Mouse (Mus musculus) heart, embryonic 14.5 days (tissue): ENCODE results near the gene Ccdc90b. TPM values are rescaled to one million over a fixed set of nuclear protein-coding genes. Genes with fewer than 3 reads are reported as not detected.

Experiments
- ATAC-seq: fragments of 200-750 bp; cut with Nextera tagmentation; 2 replicates; pipeline ENCODE4 v1.8.0; 2017; ENCODE audit warnings: low read depth, moderate TSS enrichment; ENCODE audit not compliant: insufficient number of reproducible peaks, insufficient read depth, low FRiP score
- H3K27ac ChIP-seq, 2 experiments: fragments of 200-500 bp in 1 of 2; fragments of 300-500 bp in 1 of 2; sonication (generic) in 1 of 2; replicated peaks in 1 of 2; 2 replicates each; pipeline ENCODE4 v1.5.1; 2012 to 2014; ENCODE audit warnings: low read depth in 2 of 2, low read length in 2 of 2, control low read depth in 1 of 2, mild to moderate bottlenecking in 1 of 2, mixed read lengths in 1 of 2; ENCODE audit not compliant: control insufficient read depth in 1 of 2, insufficient read depth in 1 of 2
- H3K27me3 ChIP-seq: fragments of 300-500 bp; sonication (generic); 2 replicates; pipeline ENCODE4 v1.6.1; 2014; ENCODE audit warnings: mild to moderate bottlenecking, low read length, control low read depth; ENCODE audit not compliant: control insufficient read depth, insufficient read depth
- H3K36me3 ChIP-seq: fragments of 300-500 bp; sonication (generic); 2 replicates; pipeline ENCODE4 v1.6.1; 2014; ENCODE audit warnings: mild to moderate bottlenecking, control low read depth, low read length, mixed read lengths; ENCODE audit not compliant: control insufficient read depth, insufficient read depth
- H3K4me1 ChIP-seq, 2 experiments: fragments of 200-500 bp in 1 of 2; fragments of 300-500 bp in 1 of 2; sonication (generic) in 1 of 2; 2 replicates each; pipeline ENCODE4 v1.6.1; 2012 to 2014; ENCODE audit warnings: low read length in 2 of 2, control low read depth in 1 of 2, mixed read lengths in 1 of 2; ENCODE audit not compliant: control insufficient read depth in 2 of 2, insufficient read depth in 2 of 2
- H3K4me2 ChIP-seq: fragments of 300-500 bp; sonication (generic); 2 replicates; pipeline ENCODE4 v1.6.1; 2014; ENCODE audit warnings: mild to moderate bottlenecking, low read length
- H3K4me3 ChIP-seq, 2 experiments: fragments of 200-500 bp in 1 of 2; fragments of 300-500 bp in 1 of 2; sonication (generic) in 1 of 2; 2 replicates each; pipeline ENCODE4 v1.5.1; 2012 to 2014; ENCODE audit warnings: low read length in 2 of 2, mild to moderate bottlenecking in 2 of 2, control low read depth in 1 of 2, low read depth in 1 of 2, moderate library complexity in 1 of 2; ENCODE audit not compliant: control insufficient read depth in 1 of 2, insufficient read depth in 1 of 2
- H3K9ac ChIP-seq: fragments of 300-500 bp; sonication (generic); 2 replicates; pipeline ENCODE4 v1.6.1; 2014; ENCODE audit warnings: mild to moderate bottlenecking, low read length
- H3K9me3 ChIP-seq: fragments of 300-500 bp; sonication (generic); 2 replicates; pipeline ENCODE4 v1.6.1; 2016; ENCODE audit warnings: low read length, control low read depth; ENCODE audit not compliant: control insufficient read depth
- WGBS: fragments of 180-500 bp; shearing (Covaris S2); extraction: QIAGEN DNeasy Blood & Tissue Kit; methylation state at CpG from one replicate; pipeline ENCODE4 v1.1.7; 2014; 5-methylcytosine and 5-hydroxymethylcytosine counted together
- polyA plus RNA-seq: library from polyadenylated mRNA; unstranded; fragments of >200 nt; fragmentation: Nextera tagmentation; extraction: Ambion mirVana; gene quantifications from 2 replicates; pipeline ENCODE4 v1.2.1, GENCODE M21; 2014

Ccdc90b gene
- polyA plus RNA-seq, 1 experiment from 2014 or later: 59.9 TPM

DNA sequence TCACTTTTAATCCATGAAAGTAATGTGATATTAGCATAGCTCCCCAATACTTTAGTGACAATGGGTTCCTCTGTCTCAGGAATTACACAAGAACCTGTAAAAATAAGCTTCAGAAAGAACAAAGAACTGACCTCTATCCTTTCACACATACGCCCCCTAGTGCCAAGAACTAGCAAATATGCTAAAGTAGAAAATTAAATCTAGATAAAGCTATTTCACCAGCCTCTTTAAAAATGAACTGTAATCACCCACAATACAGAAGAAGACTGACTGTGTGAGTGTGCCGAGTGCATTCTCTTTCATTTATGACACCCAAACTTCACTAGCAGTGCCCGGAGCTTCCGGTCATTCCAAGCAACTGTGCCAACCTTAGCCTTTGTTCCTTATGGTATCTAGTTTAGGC lies 10.0 kb upstream of the Ccdc90b start:
- Histone ChIP-seq H3K36me3 (no peaks in the 10 kb centered on the region), H3K27me3 (no peaks in the 10 kb centered on the region), H3K9me3 (no peaks in the 10 kb centered on the region), H3K4me1 (no peaks in the 10 kb centered on the region), H3K4me3 (no peak overlapping the region), H3K27ac (no peak overlapping the region), H3K9ac (no peak overlapping the region), H3K4me2 (no peak overlapping the region)
- 48% methylated on average over 4 of the region's 4 CpGs for WGBS
- ATAC-seq: no peak

- no peak overlapping the region for H3K27ac ChIP-seq
- ATAC-seq: no peak
- 0 out of 2 replicates have a peak, but pooled peaks cover 3% of the 10 kb centered on the region for H3K36me3 ChIP-seq
- peaks cover 0 to 4% of the 10 kb centered on the region in 2 experiments; a peak in 2 of 4 replicates for H3K4me1 ChIP-seq
- no peaks in the 10 kb centered on the region for H3K27me3 ChIP-seq
- WGBS: 85% methylated on average over 2 of the region's 2 CpGs
- no peak overlapping the region for H3K9ac ChIP-seq
- H3K4me2 ChIP-seq: no peak overlapping the region
- H3K4me3 ChIP-seq: no peak overlapping the region
- no peaks in the 10 kb centered on the region for H3K9me3 ChIP-seq
These were observed 2.2 kb upstream of the Ccdc90b start for GRCm38 (mm10) chr7:92558744-92559143.

- 84% methylated on average over 1 of the region's 1 CpGs for WGBS
- no peak overlapping the region for H3K27ac ChIP-seq
- no peaks in the 10 kb centered on the region for H3K9me3 ChIP-seq
- H3K4me2 ChIP-seq: no peak overlapping the region
- H3K4me3 ChIP-seq: no peak overlapping the region
- H3K4me1 ChIP-seq: peaks cover 0 to 4% of the 10 kb centered on the region in 2 experiments; a peak in 2 of 4 replicates
- H3K27me3 ChIP-seq: no peaks in the 10 kb centered on the region
- ATAC-seq: no peak
- H3K9ac ChIP-seq: no peak overlapping the region
- H3K36me3 ChIP-seq: peaks cover 30% of the 10 kb centered on the region
These were observed 5.8 kb downstream of the Ccdc90b start for GRCm38 (mm10) chr7:92566775-92567174.

- H3K4me2 ChIP-seq: no peak overlapping the region
- H3K4me3 ChIP-seq: no peak overlapping the region
- WGBS: 88% methylated on average over 5 of the region's 5 CpGs
- no peaks in the 10 kb centered on the region for H3K27me3 ChIP-seq
- H3K4me1 ChIP-seq: no peaks in the 10 kb centered on the region
- no peak overlapping the region for H3K27ac ChIP-seq
- H3K9ac ChIP-seq: no peak overlapping the region
- H3K9me3 ChIP-seq: no peaks in the 10 kb centered on the region
- no peak for ATAC-seq
- peaks cover 47% of the 10 kb centered on the region for H3K36me3 ChIP-seq
These were observed 19.7 kb downstream of the Ccdc90b start for GRCm38 (mm10) chr7:92580491-92581207.

- Histone ChIP-seq H3K9ac (no peak overlapping the region), H3K27me3 (no peaks in the 10 kb centered on the region), H3K27ac (no peak overlapping the region), H3K36me3 (peaks cover 35% of the 10 kb centered on the region), H3K4me3 (no peak overlapping the region), H3K9me3 (no peaks in the 10 kb centered on the region), H3K4me1 (no peaks in the 10 kb centered on the region), H3K4me2 (no peak overlapping the region)
- 87% methylated on average over 7 of the region's 7 CpGs for WGBS
- no peak for ATAC-seq
These were observed 22.6 kb downstream of the Ccdc90b start for GRCm38 (mm10) chr7:92583567-92583966.

GRCm38 (mm10) chr7:92589986-92590385 lies 29.0 kb downstream of the Ccdc90b start:
- Histone ChIP-seq H3K4me3 (no peak overlapping the region), H3K27ac (no peak overlapping the region), H3K36me3 (no peaks in the 10 kb centered on the region), H3K9ac (no peak overlapping the region), H3K4me2 (no peak overlapping the region), H3K27me3 (no peaks in the 10 kb centered on the region), H3K9me3 (no peaks in the 10 kb centered on the region), H3K4me1 (no peaks in the 10 kb centered on the region)
- no peak for ATAC-seq
- 89% methylated on average over 7 of the region's 7 CpGs for WGBS

DNA sequence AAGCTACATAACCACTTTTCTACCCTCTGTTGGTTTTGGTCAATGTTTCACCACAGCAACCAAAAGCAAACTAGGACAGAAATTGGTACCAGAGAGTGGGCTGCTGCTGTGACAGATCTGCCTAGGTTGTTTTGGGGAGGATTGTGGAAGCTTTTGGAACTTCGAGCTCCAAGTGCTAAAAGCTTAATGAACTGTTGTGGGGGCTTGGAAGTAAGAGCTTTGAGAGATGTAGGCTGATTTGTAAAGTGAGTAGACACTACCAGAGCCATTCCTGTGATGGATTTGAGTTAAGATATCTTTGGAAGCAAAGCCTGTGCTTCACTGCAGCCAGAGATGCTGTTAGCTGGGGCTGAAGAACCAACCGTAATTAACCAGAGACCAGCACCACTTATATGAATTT lies 29.9 kb downstream of the Ccdc90b start:
- 86% methylated on average over 2 of the region's 2 CpGs for WGBS
- ATAC-seq: no peak
- H3K4me3 ChIP-seq: no peak overlapping the region
- no peaks in the 10 kb centered on the region for H3K9me3 ChIP-seq
- H3K9ac ChIP-seq: no peak overlapping the region
- no peaks in the 10 kb centered on the region for H3K4me1 ChIP-seq
- H3K27me3 ChIP-seq: no peaks in the 10 kb centered on the region
- H3K36me3 ChIP-seq: no peaks in the 10 kb centered on the region
- H3K4me2 ChIP-seq: no peak overlapping the region
- H3K27ac ChIP-seq: no peak overlapping the region

GRCm38 (mm10) chr7:92604961-92605360 lies 44.0 kb downstream of the Ccdc90b start:
- Histone ChIP-seq H3K4me1 (no peaks in the 10 kb centered on the region), H3K27me3 (no peaks in the 10 kb centered on the region), H3K9ac (no peak overlapping the region), H3K4me2 (no peak overlapping the region), H3K36me3 (no peaks in the 10 kb centered on the region), H3K9me3 (no peaks in the 10 kb centered on the region), H3K27ac (no peak overlapping the region), H3K4me3 (no peak overlapping the region)
- WGBS: 84% methylated on average over 7 of the region's 7 CpGs
- ATAC-seq: no peak
